Mouse (Mus musculus): ENCODE results near the gene Spink8. TPM values are rescaled to one million over a fixed set of nuclear protein-coding genes. Genes with fewer than 3 reads are reported as not detected.

Gene Spink8
- total RNA-seq (2023) = not detected

GRCm38 (mm10) chr9:109811980-109812379, at the start of gene Spink8:
TSS of gene Spink8 (plus strand) at chr9:109812280.

DNA sequence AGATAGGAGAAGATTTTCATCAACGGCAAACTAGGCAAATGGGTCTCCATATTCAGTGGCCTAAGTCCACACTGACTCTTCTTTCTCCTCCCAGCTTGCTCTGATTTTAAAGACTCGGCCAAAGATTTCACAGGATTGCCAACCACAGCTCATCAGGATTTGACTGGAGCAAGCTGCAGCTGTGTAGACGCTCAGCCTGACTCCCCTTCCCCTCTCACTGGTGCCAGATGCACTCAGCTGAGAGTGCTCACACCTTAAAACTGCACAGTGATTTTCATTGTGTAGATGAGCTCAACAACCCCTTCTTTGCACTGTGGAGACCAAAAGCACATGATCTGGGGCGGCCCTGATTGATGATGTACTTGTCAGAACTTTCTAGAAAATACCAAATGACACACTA, 21.5 kb upstream of the Spink8 start, which contains the start of gene Fbxw27:
Gene Fbxw27, minus strand, starts transcription at position 101 of the 400 bp plus-strand sequence.

GRCm38 (mm10) chr9:109832391-109833087, 20.5 kb downstream of the Spink8 start, which contains the start of gene Nme6:
TSS of gene Nme6 (plus strand) at chr9:109832749.

DNA sequence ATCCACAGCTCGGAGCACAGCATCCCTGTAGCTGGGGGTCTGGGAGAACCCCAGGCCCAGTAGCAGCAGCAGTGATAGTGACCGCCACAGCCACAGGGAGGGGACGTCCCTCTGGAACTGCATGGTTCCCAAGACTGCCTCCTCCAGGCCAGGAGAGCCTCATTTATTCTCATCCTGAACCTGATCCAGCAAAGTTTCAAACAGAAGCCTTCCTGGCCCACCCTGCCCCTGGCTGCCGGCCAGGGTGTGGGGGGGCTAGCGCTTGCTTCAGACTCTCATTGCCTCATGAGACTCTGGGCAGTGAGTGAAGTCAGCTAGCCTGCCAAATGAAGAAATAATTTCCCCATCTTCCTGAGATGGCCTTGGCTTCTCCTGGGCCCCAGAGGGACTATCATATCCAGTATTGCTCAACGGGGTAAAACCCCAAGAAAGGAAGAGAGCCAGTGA, 37.3 kb downstream of the Spink8 start, which contains the start of gene Camp:
Gene Camp, minus strand, starts transcription at position 306 of the 447 bp plus-strand sequence.

GRCm38 (mm10) chr9:109874797-109875691, 63.0 kb downstream of the Spink8 start, which contains the start of gene Cdc25a:
TSS of gene Cdc25a (plus strand) at chr9:109875579.

Other genes starting within 250 kb of the Spink8 start
- gene Fbxw15, start 244.0 kb upstream of the Spink8 start, total RNA-seq (2023) = not detected
- not detected for gene Fbxw24, start 186.2 kb upstream of the Spink8 start, total RNA-seq (2023)
- gene Fbxw25, start 147.6 kb upstream of the Spink8 start, total RNA-seq (2023) = not detected
- not detected for gene Fbxw18, start 109.6 kb upstream of the Spink8 start, total RNA-seq (2023)
- not detected for gene Fbxw26, start 66.2 kb upstream of the Spink8 start, total RNA-seq (2023)
- not detected for gene Fbxw27, start 21.6 kb upstream of the Spink8 start, total RNA-seq (2023)
- 8.8 TPM for gene Nme6, start 20.5 kb downstream of the Spink8 start, total RNA-seq (2023)
- 2.4 TPM for gene Camp, start 37.3 kb downstream of the Spink8 start, total RNA-seq (2023)
- gene Cdc25a, start 63.3 kb downstream of the Spink8 start, total RNA-seq (2023) = 10.4 TPM
- gene Map4, start 119.2 kb downstream of the Spink8 start, total RNA-seq (2023) = 69.6 TPM